Mouse (Mus musculus) layer of hippocampus, adult 8-10 months (tissue): Measurements from ENCODE around the gene Immp2l. TPM values are rescaled to one million over a fixed set of nuclear protein-coding genes. Genes with fewer than 3 reads are reported as not detected.
A peak's percentile ranks its signal among the peaks of the same experiment; 100 is the strongest.
"Not testable (repeated sequence)": the region's sequence is repeated elsewhere in the genome, so short reads cannot be mapped to it uniquely, and the experiment has no call there.

ENCODE experiments used
- DNase-seq, 2 experiments: peaks; one replicate each; pipeline ENCODE4 v3.0.0; 2022; ENCODE audit warnings: low spot score in 2 of 2
- total RNA-seq, 4 experiments: library from RNA; stranded (reverse); gene quantifications; 2 replicates each; pipeline ENCODE4 v1.2.4; 2022

Immp2l gene
- total RNA-seq, 4 experiments from 2014 or later, result 4.8 to 8.9 (median 5.4) TPM

GRCm38 (mm10) chr12:41831731-41832130 is 807.8 kb downstream of the Immp2l start:
- DNase-seq, result no peak

GRCm38 (mm10) chr12:41834646-41835045 is 810.8 kb downstream of the Immp2l start:
- no peak for DNase-seq

- no peak for DNase-seq
Measured at GRCm38 (mm10) chr12:41838334-41838847, 814.5 kb downstream of the Immp2l start.

- no peak for DNase-seq
Measured at GRCm38 (mm10) chr12:41839241-41839640, 815.4 kb downstream of the Immp2l start.

- no peak for DNase-seq
Measured at GRCm38 (mm10) chr12:41842694-41843329, 818.9 kb downstream of the Immp2l start.

- no peak for DNase-seq
Measured at GRCm38 (mm10) chr12:41851896-41852470, 828.1 kb downstream of the Immp2l start.

- not testable (repeated sequence) for DNase-seq
Measured at GRCm38 (mm10) chr12:41859652-41860051, 835.8 kb downstream of the Immp2l start.

- DNase-seq, result no peak
Measured at GRCm38 (mm10) chr12:41868317-41868716, 844.4 kb downstream of the Immp2l start.

GRCm38 (mm10) chr12:41874015-41874414 is 850.1 kb downstream of the Immp2l start:
- DNase-seq, result no peak

GRCm38 (mm10) chr12:41877292-41877959 is 853.5 kb downstream of the Immp2l start:
- DNase-seq, result peak; percentile 7 to 12

- no peak for DNase-seq
Measured at GRCm38 (mm10) chr12:41878493-41878892, 854.6 kb downstream of the Immp2l start.

- DNase-seq, result no peak
Measured at GRCm38 (mm10) chr12:41878972-41879371, 855.1 kb downstream of the Immp2l start.

GRCm38 (mm10) chr12:41879412-41879811 is 855.5 kb downstream of the Immp2l start:
- DNase-seq, result no peak

GRCm38 (mm10) chr12:41880833-41881232 is 856.9 kb downstream of the Immp2l start:
- DNase-seq, result no peak

- no peak for DNase-seq
Measured at GRCm38 (mm10) chr12:41908011-41908410, 884.1 kb downstream of the Immp2l start.

- DNase-seq, result no peak
Measured at GRCm38 (mm10) chr12:41911626-41912025, 887.7 kb downstream of the Immp2l start.

GRCm38 (mm10) chr12:41937751-41938150 is 913.9 kb downstream of the Immp2l start:
- no peak for DNase-seq

- no peak for DNase-seq
Measured at GRCm38 (mm10) chr12:41941853-41942252, 918.0 kb downstream of the Immp2l start.

- DNase-seq, result no peak
Measured at GRCm38 (mm10) chr12:41944079-41944672, 920.3 kb downstream of the Immp2l start.

GRCm38 (mm10) chr12:41946536-41946935 is 922.6 kb downstream of the Immp2l start:
- DNase-seq, result no peak

- DNase-seq, result no peak
Measured at GRCm38 (mm10) chr12:41949409-41949808, 925.5 kb downstream of the Immp2l start.

- DNase-seq, result peak; percentile 6 to 10
Measured at GRCm38 (mm10) chr12:41949841-41950241, 926.0 kb downstream of the Immp2l start.
